Mouse (Mus musculus) heart, embryonic 14.5 days (tissue): ENCODE measurements around the gene Zeb2. TPM values are rescaled to one million over a fixed set of nuclear protein-coding genes. Genes with fewer than 3 reads are reported as not detected.

Experiments
- ATAC-seq: fragments of 200-750 bp; cut with Nextera tagmentation; 2 replicates; pipeline ENCODE4 v1.8.0; 2017; ENCODE audit warnings: low read depth, moderate TSS enrichment; ENCODE audit not compliant: insufficient number of reproducible peaks, insufficient read depth, low FRiP score
- H3K27ac ChIP-seq, 2 experiments: fragments of 200-500 bp in 1 of 2; fragments of 300-500 bp in 1 of 2; sonication (generic) in 1 of 2; replicated peaks in 1 of 2; 2 replicates each; pipeline ENCODE4 v1.5.1; 2012 to 2014; ENCODE audit warnings: low read depth in 2 of 2, low read length in 2 of 2, control low read depth in 1 of 2, mild to moderate bottlenecking in 1 of 2, mixed read lengths in 1 of 2; ENCODE audit not compliant: control insufficient read depth in 1 of 2, insufficient read depth in 1 of 2
- H3K27me3 ChIP-seq: fragments of 300-500 bp; sonication (generic); 2 replicates; pipeline ENCODE4 v1.6.1; 2014; ENCODE audit warnings: mild to moderate bottlenecking, low read length, control low read depth; ENCODE audit not compliant: control insufficient read depth, insufficient read depth
- H3K36me3 ChIP-seq: fragments of 300-500 bp; sonication (generic); 2 replicates; pipeline ENCODE4 v1.6.1; 2014; ENCODE audit warnings: mild to moderate bottlenecking, control low read depth, low read length, mixed read lengths; ENCODE audit not compliant: control insufficient read depth, insufficient read depth
- H3K4me1 ChIP-seq, 2 experiments: fragments of 200-500 bp in 1 of 2; fragments of 300-500 bp in 1 of 2; sonication (generic) in 1 of 2; 2 replicates each; pipeline ENCODE4 v1.6.1; 2012 to 2014; ENCODE audit warnings: low read length in 2 of 2, control low read depth in 1 of 2, mixed read lengths in 1 of 2; ENCODE audit not compliant: control insufficient read depth in 2 of 2, insufficient read depth in 2 of 2
- H3K4me2 ChIP-seq: fragments of 300-500 bp; sonication (generic); 2 replicates; pipeline ENCODE4 v1.6.1; 2014; ENCODE audit warnings: mild to moderate bottlenecking, low read length
- H3K4me3 ChIP-seq, 2 experiments: fragments of 200-500 bp in 1 of 2; fragments of 300-500 bp in 1 of 2; sonication (generic) in 1 of 2; 2 replicates each; pipeline ENCODE4 v1.5.1; 2012 to 2014; ENCODE audit warnings: low read length in 2 of 2, mild to moderate bottlenecking in 2 of 2, control low read depth in 1 of 2, low read depth in 1 of 2, moderate library complexity in 1 of 2; ENCODE audit not compliant: control insufficient read depth in 1 of 2, insufficient read depth in 1 of 2
- H3K9ac ChIP-seq: fragments of 300-500 bp; sonication (generic); 2 replicates; pipeline ENCODE4 v1.6.1; 2014; ENCODE audit warnings: mild to moderate bottlenecking, low read length
- H3K9me3 ChIP-seq: fragments of 300-500 bp; sonication (generic); 2 replicates; pipeline ENCODE4 v1.6.1; 2016; ENCODE audit warnings: low read length, control low read depth; ENCODE audit not compliant: control insufficient read depth
- WGBS: fragments of 180-500 bp; shearing (Covaris S2); extraction: QIAGEN DNeasy Blood & Tissue Kit; methylation state at CpG from one replicate; pipeline ENCODE4 v1.1.7; 2014; 5-methylcytosine and 5-hydroxymethylcytosine counted together
- polyA plus RNA-seq: library from polyadenylated mRNA; unstranded; fragments of >200 nt; fragmentation: Nextera tagmentation; extraction: Ambion mirVana; gene quantifications from 2 replicates; pipeline ENCODE4 v1.2.1, GENCODE M21; 2014

Gene Zeb2
- polyA plus RNA-seq, 1 experiment from 2014 or later, result 22.0 TPM

DNA sequence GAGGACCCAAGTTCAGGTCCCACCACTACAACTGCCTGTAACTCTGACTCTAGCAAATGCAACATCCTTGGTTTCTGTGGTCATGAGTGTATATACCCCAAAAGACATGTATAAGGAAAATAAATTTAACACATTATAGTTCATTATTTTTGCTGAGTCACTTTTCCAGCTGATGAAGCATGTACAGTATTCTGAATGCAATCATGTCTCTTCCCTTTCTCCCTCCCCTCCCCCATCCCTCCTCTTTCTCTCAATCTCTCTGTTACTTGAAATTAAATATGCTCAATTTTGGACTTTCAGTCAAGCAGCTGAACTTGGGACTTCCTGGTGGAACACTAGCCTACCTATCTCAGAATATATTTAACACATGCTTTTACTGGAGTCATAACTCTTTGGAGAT is 77.7 kb downstream of the Zeb2 start:
- H3K27me3 ChIP-seq, result no peaks in the 10 kb centered on the region
- ATAC-seq, result no peak
- no peak overlapping the region for H3K4me2 ChIP-seq
- no peaks in the 10 kb centered on the region for H3K9me3 ChIP-seq
- no peak overlapping the region for H3K4me3 ChIP-seq
- H3K27ac ChIP-seq, result no peak overlapping the region
- H3K9ac ChIP-seq, result no peak overlapping the region
- H3K36me3 ChIP-seq, result no peaks in the 10 kb centered on the region
- H3K4me1 ChIP-seq, result peaks cover 11 to 65% of the 10 kb centered on the region in 2 experiments

DNA sequence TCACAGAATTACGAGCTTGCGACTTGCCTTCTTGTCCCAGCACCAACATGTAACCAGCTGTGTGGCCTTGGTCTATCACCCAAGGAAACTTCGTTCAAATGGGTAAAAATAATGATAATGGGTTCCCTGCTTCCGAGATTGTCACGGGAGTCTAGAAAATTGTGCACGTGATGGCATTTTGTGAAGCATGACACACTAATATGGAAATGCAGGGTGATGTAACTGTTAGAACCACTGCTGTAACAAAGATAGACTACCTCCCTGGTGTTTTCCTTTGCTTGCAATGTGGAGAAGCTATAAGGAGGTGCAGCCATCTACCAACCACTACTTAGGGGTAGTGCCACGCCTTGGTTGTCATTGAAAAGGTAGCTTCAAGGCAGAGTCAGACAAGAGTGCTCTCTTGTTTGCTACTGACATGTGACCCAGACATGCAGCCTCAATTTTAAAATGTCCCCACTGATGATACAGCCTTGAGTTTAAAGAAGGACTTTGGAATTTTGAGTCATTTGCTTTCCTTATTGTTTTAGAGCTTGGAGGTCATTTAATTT is 89.0 kb downstream of the Zeb2 start:
- H3K36me3 ChIP-seq, result no peaks in the 10 kb centered on the region
- no peak for ATAC-seq
- no peak overlapping the region for H3K4me3 ChIP-seq
- no peak overlapping the region for H3K27ac ChIP-seq
- no peaks in the 10 kb centered on the region for H3K27me3 ChIP-seq
- no peak overlapping the region for H3K4me2 ChIP-seq
- no peak overlapping the region for H3K9ac ChIP-seq
- H3K4me1 ChIP-seq, result peaks cover 7 to 20% of the 10 kb centered on the region in 2 experiments
- WGBS, result 87% methylated on average over 7 of the region's 7 CpGs
- no peaks in the 10 kb centered on the region for H3K9me3 ChIP-seq

DNA sequence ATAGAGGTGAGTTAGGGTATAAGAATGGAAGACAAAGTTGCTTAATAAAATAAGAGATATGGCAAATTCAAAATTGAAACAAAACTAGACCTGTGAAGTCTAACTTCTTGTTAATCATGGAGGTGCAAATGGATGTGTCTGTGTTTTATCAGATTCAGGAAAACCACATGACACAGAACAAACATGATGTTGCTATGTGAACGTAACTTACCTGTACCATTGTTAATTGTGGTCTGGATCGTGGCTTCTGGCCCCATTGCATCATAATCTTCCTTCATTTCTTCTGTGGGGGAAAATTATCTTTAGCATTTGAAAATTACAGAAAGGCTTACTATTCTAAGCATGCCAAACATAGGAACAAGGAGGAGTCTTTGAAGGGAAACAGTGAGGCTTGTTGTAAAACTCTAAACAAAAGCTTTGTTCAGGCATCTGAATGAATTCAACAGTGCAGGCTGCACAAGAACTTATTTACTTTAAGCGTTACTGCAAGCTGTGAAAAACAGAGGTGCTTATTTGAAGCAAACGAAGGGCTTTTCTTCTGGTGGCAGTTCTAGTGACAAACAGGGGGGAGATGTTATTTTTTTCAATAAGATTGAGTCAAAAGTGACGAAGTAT is 99.9 kb downstream of the Zeb2 start:
- Histone ChIP-seq H3K9ac (no peak overlapping the region), H3K27ac (no peak overlapping the region), H3K4me3 (no peak overlapping the region), H3K9me3 (no peaks in the 10 kb centered on the region), H3K27me3 (no peaks in the 10 kb centered on the region), H3K36me3 (peaks cover 33% of the 10 kb centered on the region), H3K4me1 (peaks cover 6 to 15% of the 10 kb centered on the region in 2 experiments; a peak in 3 of 4 replicates), H3K4me2 (no peak overlapping the region)
- ATAC-seq, result no peak
- WGBS, result 88% methylated on average over 5 of the region's 5 CpGs

DNA sequence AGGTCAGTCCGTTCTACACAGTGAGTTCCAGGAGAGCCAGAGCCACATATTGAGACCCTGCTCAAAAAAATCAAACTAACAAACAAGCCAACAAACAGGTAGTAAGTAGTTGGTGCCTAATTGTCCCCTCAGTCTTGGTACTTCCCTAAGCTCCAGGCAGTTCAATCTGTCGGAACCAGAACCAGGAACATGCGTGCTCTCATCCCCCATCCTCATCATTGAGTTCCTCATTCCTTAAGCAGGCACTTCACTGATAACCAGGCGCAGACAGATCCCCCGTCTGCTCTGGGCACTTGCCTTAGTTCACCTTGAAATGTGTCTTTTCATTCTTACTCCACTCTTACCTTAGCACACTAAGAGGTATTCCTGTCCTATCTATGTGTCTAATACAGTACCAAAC is 103.9 kb downstream of the Zeb2 start:
- H3K9me3 ChIP-seq, result no peaks in the 10 kb centered on the region
- H3K4me2 ChIP-seq, result no peak overlapping the region
- H3K27me3 ChIP-seq, result no peaks in the 10 kb centered on the region
- H3K4me3 ChIP-seq, result no peak overlapping the region
- peaks cover 35% of the 10 kb centered on the region for H3K36me3 ChIP-seq
- peaks cover 0 to 2% of the 10 kb centered on the region in 2 experiments; a peak in 1 of 4 replicates for H3K4me1 ChIP-seq
- 34% methylated on average over 5 of the region's 5 CpGs for WGBS
- H3K9ac ChIP-seq, result no peak overlapping the region
- peak overlapping the region in 1 of 2 experiments; percentile 55; a peak in 2 of 4 replicates for H3K27ac ChIP-seq
- ATAC-seq, result no peak

DNA sequence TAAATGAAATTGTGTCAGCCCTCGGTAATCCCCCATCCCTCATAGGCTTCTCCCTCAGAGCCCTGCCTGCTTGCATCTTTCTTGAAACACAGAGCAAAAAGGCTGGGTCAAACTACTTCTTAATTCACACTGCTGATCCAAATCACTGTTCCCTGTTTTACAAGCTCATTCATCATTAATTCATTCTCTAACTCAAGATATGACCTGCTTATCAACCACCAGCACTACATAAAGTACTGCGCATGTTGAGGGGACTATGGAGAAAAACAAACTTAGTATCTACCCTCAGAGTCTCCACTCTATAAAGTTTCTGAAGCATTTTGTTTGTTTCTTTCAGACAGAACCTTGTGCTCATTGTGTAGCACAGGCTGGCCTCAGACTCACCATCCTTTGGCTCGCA is 104.5 kb downstream of the Zeb2 start:
- H3K4me3 ChIP-seq, result no peak overlapping the region
- H3K36me3 ChIP-seq, result peaks cover 35% of the 10 kb centered on the region
- no peak overlapping the region for H3K9ac ChIP-seq
- H3K27me3 ChIP-seq, result no peaks in the 10 kb centered on the region
- no peak for ATAC-seq
- WGBS, result 93% methylated on average over 3 of the region's 3 CpGs
- H3K4me2 ChIP-seq, result no peak overlapping the region
- no peak overlapping the region for H3K27ac ChIP-seq
- peaks cover 0 to 2% of the 10 kb centered on the region in 2 experiments; a peak in 1 of 4 replicates for H3K4me1 ChIP-seq
- no peaks in the 10 kb centered on the region for H3K9me3 ChIP-seq

DNA sequence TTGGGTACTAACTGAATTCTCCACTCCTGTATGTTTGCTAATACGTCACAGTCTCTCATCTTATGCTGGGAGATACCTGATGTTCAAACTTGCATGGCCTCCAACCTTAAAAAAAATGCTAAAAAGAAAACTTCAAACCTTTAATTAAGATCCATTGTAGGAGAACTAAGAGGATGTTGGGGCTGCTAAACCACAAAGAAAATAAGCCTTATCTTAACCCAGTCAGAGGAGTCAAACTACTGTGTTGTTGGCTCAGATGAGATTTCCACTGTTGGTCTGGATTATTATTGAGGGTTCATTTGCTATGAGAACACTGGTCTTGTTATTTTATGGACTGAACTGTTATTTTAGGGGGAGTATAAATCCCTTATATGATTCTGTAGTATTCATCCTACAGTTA is 106.5 kb downstream of the Zeb2 start:
- H3K4me2 ChIP-seq, result no peak overlapping the region
- peaks cover 26% of the 10 kb centered on the region for H3K36me3 ChIP-seq
- no peak overlapping the region for H3K4me3 ChIP-seq
- H3K27me3 ChIP-seq, result no peaks in the 10 kb centered on the region
- no peak for ATAC-seq
- peaks cover 0 to 2% of the 10 kb centered on the region in 2 experiments; a peak in 1 of 4 replicates for H3K4me1 ChIP-seq
- H3K27ac ChIP-seq, result no peak overlapping the region
- WGBS, result 92% methylated on average over 1 of the region's 1 CpGs
- no peak overlapping the region for H3K9ac ChIP-seq
- H3K9me3 ChIP-seq, result no peaks in the 10 kb centered on the region

DNA sequence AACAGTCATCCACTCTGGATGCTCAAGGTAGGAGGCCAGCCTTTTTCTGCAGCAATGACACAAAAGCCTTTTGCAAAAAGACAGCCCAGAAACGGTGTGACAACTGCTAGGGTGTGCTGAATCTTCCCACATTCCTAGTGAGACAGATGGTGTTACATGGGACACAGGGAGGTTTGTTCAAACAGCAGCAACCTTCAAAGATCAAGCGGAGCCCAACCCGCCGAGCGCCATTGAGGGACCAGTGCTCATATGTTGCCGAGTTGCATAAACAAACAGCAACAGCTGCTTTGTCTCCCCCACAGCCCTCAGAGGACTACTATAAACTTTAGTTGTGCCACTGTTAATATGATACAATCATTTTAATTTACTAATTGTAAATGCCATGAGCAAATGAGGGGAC is 117.3 kb downstream of the Zeb2 start:
- Histone ChIP-seq H3K27me3 (no peaks in the 10 kb centered on the region), H3K4me1 (peaks cover 0 to 3% of the 10 kb centered on the region in 2 experiments; a peak in 1 of 4 replicates), H3K9me3 (no peaks in the 10 kb centered on the region), H3K4me2 (no peak overlapping the region), H3K36me3 (peaks cover 60% of the 10 kb centered on the region), H3K4me3 (no peak overlapping the region), H3K9ac (no peak overlapping the region), H3K27ac (no peak overlapping the region)
- ATAC-seq, result no peak
- WGBS, result 59% methylated on average over 6 of the region's 6 CpGs

DNA sequence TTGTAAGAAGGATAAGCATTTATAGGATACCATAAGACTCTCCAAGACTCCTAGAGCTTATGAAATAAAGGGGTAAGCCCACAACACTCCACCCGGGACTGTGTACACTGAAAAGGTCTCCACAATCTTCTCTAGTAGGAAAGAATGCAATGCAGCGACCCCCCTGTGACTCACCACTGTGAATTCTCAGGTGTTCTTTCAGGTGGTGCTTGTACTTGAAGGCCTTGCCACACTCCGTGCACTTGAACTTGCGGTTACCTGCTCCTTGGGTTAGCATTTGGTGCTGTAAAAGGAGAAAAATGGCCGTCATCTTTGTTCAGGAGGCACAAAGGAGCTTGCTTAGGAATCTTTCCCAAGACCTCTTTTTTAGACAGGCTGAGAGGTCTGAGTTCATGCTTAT is 118.5 kb downstream of the Zeb2 start:
- Histone ChIP-seq H3K27me3 (no peaks in the 10 kb centered on the region), H3K4me2 (no peak overlapping the region), H3K27ac (no peak overlapping the region), H3K36me3 (peaks cover 69% of the 10 kb centered on the region), H3K9ac (no peak overlapping the region), H3K4me3 (no peak overlapping the region), H3K9me3 (no peaks in the 10 kb centered on the region), H3K4me1 (peaks cover 0 to 3% of the 10 kb centered on the region in 2 experiments; a peak in 1 of 4 replicates)
- WGBS, result 95% methylated on average over 5 of the region's 5 CpGs
- no peak for ATAC-seq
